Mouse (Mus musculus) frontal cortex, adult (tissue): ENCODE measurements around the gene Alpk1.

Source experiments
- ATAC-seq: cut with Nextera tagmentation; 2 replicates; pipeline ENCODE4 v1.9.2; 2017; ENCODE audit warnings: mild to moderate bottlenecking, moderate library complexity, mixed read lengths; ENCODE audit not compliant: low TSS enrichment

Alpk1 gene

GRCm38 (mm10) chr3:127694802-127695771 is 85.2 kb downstream of the Alpk1 start:
- ATAC-seq = no peak

GRCm38 (mm10) chr3:127691230-127691629 is 89.1 kb downstream of the Alpk1 start:
- ATAC-seq = no peak

- ATAC-seq = no peak
Observed at GRCm38 (mm10) chr3:127679703-127680102, 100.6 kb downstream of the Alpk1 start.

- ATAC-seq = 0 out of 2 replicates have a peak, but pooled peaks have one; percentile 27
Observed at GRCm38 (mm10) chr3:127661646-127662531, 118.4 kb downstream of the Alpk1 start.

- ATAC-seq = no peak
Observed at GRCm38 (mm10) chr3:127660712-127661111, 119.6 kb downstream of the Alpk1 start.

GRCm38 (mm10) chr3:127651742-127652653 is 128.3 kb downstream of the Alpk1 start:
- ATAC-seq = no peak

GRCm38 (mm10) chr3:127646156-127646825 is 134.0 kb downstream of the Alpk1 start:
- no peak for ATAC-seq

GRCm38 (mm10) chr3:127642211-127642610 is 138.1 kb downstream of the Alpk1 start:
- ATAC-seq = no peak

GRCm38 (mm10) chr3:127640762-127641700 is 139.3 kb downstream of the Alpk1 start:
- ATAC-seq = no peak

GRCm38 (mm10) chr3:127639875-127640761 is 140.2 kb downstream of the Alpk1 start:
- ATAC-seq = no peak

GRCm38 (mm10) chr3:127634984-127635349 is 145.4 kb downstream of the Alpk1 start:
- ATAC-seq = no peak

GRCm38 (mm10) chr3:127634101-127634983 is 146.0 kb downstream of the Alpk1 start:
- peak; percentile 91 for ATAC-seq

GRCm38 (mm10) chr3:127633080-127634032 is 147.0 kb downstream of the Alpk1 start, which contains the start of gene Neurog2:
TSS of gene Neurog2 (plus strand) at chr3:127633135.
- peak; percentile 32 for ATAC-seq

GRCm38 (mm10) chr3:127632531-127632930 is 147.8 kb downstream of the Alpk1 start:
- ATAC-seq = no peak

GRCm38 (mm10) chr3:127631582-127631981 is 148.7 kb downstream of the Alpk1 start:
- ATAC-seq = no peak

- ATAC-seq = no peak
Observed at GRCm38 (mm10) chr3:127630735-127631372, 149.5 kb downstream of the Alpk1 start.
